Mouse (Mus musculus) stomach, embryonic 15.5 days (tissue): ENCODE data around the gene Fchsd2. TPM values are rescaled to one million over a fixed set of nuclear protein-coding genes. Genes with fewer than 3 reads are reported as not detected.
A peak's percentile ranks its signal among the peaks of the same experiment; 100 is the strongest.
"Not testable (repeated sequence)": the region's sequence is repeated elsewhere in the genome, so short reads cannot be mapped to it uniquely, and the experiment has no call there.

Experiments
- ATAC-seq: fragments of 200-750 bp; cut with Nextera tagmentation; 2 replicates; pipeline ENCODE4 v1.8.0; 2017; ENCODE audit warnings: low read depth, moderate number of reproducible peaks, moderate TSS enrichment; ENCODE audit not compliant: insufficient read depth, low FRiP score
- H3K27ac ChIP-seq: fragments of 300-500 bp; sonication (generic); 2 replicates; pipeline ENCODE4 v1.5.1; 2015; ENCODE audit warnings: mild to moderate bottlenecking, inconsistent platforms
- H3K27me3 ChIP-seq: fragments of 300-500 bp; sonication (generic); replicated peaks from 2 replicates; pipeline ENCODE4 v1.6.1; 2015; ENCODE audit warnings: inconsistent platforms
- H3K36me3 ChIP-seq: fragments of 300-500 bp; sonication (generic); 2 replicates; pipeline ENCODE4 v1.6.1; 2015; ENCODE audit warnings: inconsistent platforms
- H3K4me1 ChIP-seq: fragments of 300-500 bp; sonication (generic); 2 replicates; pipeline ENCODE4 v1.6.1; 2015; ENCODE audit warnings: inconsistent platforms
- H3K4me2 ChIP-seq: fragments of 300-500 bp; sonication (generic); 2 replicates; pipeline ENCODE4 v1.6.1; 2015; ENCODE audit warnings: mild to moderate bottlenecking, inconsistent platforms
- H3K4me3 ChIP-seq: fragments of 300-500 bp; sonication (generic); replicated peaks from 2 replicates; pipeline ENCODE4 v1.5.1; 2015; ENCODE audit warnings: inconsistent platforms
- H3K9ac ChIP-seq: fragments of 300-500 bp; sonication (generic); 2 replicates; pipeline ENCODE4 v1.6.1; 2015; ENCODE audit warnings: inconsistent platforms
- H3K9me3 ChIP-seq: fragments of 300-500 bp; sonication (generic); 2 replicates; pipeline ENCODE4 v1.6.1; 2016; ENCODE audit warnings: inconsistent platforms
- WGBS: fragments of 180-500 bp; shearing (Covaris S2); methylation state at CpG from one replicate; pipeline ENCODE4 v1.1.7; 2015; 5-methylcytosine and 5-hydroxymethylcytosine counted together
- polyA plus RNA-seq: library from polyadenylated mRNA; unstranded; fragments of >200 nt; fragmentation: Nextera tagmentation; extraction: Ambion mirVana; gene quantifications from 2 replicates; pipeline ENCODE4 v1.2.1, GENCODE M21; 2015

Gene Fchsd2
- polyA plus RNA-seq, 1 experiment from 2014 or later, result 20.0 TPM

DNA sequence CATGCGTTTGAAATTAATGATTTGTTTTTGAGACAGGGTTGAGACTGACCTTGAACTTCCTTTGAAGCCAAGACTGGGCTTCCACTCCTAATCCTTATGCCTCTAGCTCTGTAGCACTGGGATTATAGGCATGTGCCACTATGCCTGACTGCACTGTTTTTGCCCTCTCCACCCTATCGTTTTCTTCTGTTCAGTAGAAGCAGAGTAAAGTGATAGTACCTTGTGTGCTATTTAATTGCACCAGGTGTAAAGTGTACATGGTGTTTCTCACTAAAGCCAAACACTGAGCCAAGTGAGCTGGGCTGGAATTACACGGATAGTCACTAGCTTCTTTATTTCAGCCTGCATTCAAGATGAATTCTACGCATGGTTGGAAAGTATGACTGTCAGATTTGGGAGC is 35.9 kb downstream of the Fchsd2 start:
- WGBS, result 65% methylated on average over 4 of the region's 4 CpGs
- ATAC-seq, result no peak
- H3K4me1 ChIP-seq, result no peaks in the 10 kb centered on the region

DNA sequence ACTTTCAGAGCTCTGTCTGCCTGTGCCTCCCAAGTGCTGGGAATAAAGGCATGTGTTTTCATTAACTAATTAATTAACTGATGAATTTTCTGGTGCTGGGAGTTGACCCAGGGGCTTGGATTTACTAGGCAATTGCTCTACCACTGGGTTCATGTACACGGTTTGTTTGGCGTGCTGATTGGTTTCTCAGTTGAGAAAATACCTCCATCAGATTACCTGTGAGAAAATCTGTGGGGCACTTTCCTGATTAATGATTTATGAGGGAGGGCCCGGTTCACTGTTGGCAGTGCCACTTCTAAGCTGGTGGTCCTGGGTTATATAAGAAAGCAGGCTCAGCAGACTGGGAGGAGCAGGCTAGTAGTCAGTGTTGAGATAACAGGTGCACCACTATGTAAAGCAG is 38.0 kb downstream of the Fchsd2 start:
- ATAC-seq, result no peak
- Histone ChIP-seq H3K9ac (no peak overlapping the region), H3K27ac (no peak overlapping the region), H3K4me3 (no peak overlapping the region), H3K9me3 (no peaks in the 10 kb centered on the region), H3K4me1 (no peaks in the 10 kb centered on the region), H3K4me2 (no peak overlapping the region), H3K36me3 (no peaks in the 10 kb centered on the region), H3K27me3 (no peaks in the 10 kb centered on the region)
- WGBS, result 59% methylated on average over 3 of the region's 3 CpGs

More for the DNA sequence above, 35.9 kb downstream of the Fchsd2 start:
- no peak overlapping the region for H3K9ac ChIP-seq
- H3K36me3 ChIP-seq, result no peaks in the 10 kb centered on the region
- no peaks in the 10 kb centered on the region for H3K9me3 ChIP-seq
- H3K27me3 ChIP-seq, result no peaks in the 10 kb centered on the region
- H3K4me2 ChIP-seq, result no peak overlapping the region
- no peak overlapping the region; the same call in 1 of the 2 replicates for H3K27ac ChIP-seq
- no peak overlapping the region for H3K4me3 ChIP-seq

- Histone ChIP-seq H3K4me3 (no peak overlapping the region), H3K4me1 (no peaks in the 10 kb centered on the region), H3K27me3 (no peaks in the 10 kb centered on the region), H3K27ac (no peak overlapping the region), H3K4me2 (no peak overlapping the region), H3K36me3 (no peaks in the 10 kb centered on the region), H3K9ac (no peak overlapping the region), H3K9me3 (no peaks in the 10 kb centered on the region)
- 81% methylated on average over 6 of the region's 6 CpGs for WGBS
- ATAC-seq, result no peak
Measured at GRCm38 (mm10) chr7:101131281-101131680, 38.6 kb downstream of the Fchsd2 start.

DNA sequence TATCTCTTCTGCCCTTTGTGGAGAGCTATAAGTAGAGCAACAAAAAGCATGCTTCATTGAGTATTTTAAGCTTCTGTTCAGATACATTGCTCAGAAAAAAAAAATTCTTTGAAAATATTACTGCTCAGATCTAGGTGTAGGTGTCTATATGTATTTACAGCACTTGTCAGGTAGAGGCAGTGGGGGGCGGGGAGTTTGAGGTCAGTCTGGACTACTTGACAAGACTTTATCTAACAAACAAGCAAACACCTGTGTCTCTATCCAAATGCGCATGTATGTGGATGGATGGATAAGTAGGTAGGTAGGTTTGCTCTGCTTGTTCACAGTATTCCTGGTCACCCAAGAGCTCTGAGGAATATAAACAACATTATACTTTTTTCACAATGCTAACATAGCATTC is 40.9 kb downstream of the Fchsd2 start:
- no peak for ATAC-seq
- no peaks in the 10 kb centered on the region for H3K27me3 ChIP-seq
- WGBS, result 83% methylated on average over 2 of the region's 2 CpGs
- no peak overlapping the region for H3K27ac ChIP-seq
- H3K9me3 ChIP-seq, result no peaks in the 10 kb centered on the region
- H3K36me3 ChIP-seq, result no peaks in the 10 kb centered on the region
- no peak overlapping the region for H3K4me2 ChIP-seq
- no peaks in the 10 kb centered on the region for H3K4me1 ChIP-seq
- no peak overlapping the region for H3K9ac ChIP-seq
- H3K4me3 ChIP-seq, result no peak overlapping the region

- WGBS, result 97% methylated on average over 2 of the region's 2 CpGs
- Histone ChIP-seq H3K9ac (no peak overlapping the region), H3K27me3 (no peaks in the 10 kb centered on the region)
Measured at GRCm38 (mm10) chr7:101134117-101134516, 41.5 kb downstream of the Fchsd2 start.

GRCm38 (mm10) chr7:101138819-101139218 is 46.2 kb downstream of the Fchsd2 start:
- H3K27me3 ChIP-seq, result no peaks in the 10 kb centered on the region
- H3K4me1 ChIP-seq, result no peaks in the 10 kb centered on the region
- no peak overlapping the region for H3K4me3 ChIP-seq
- WGBS, result 36% methylated on average over 1 of the region's 1 CpGs
- H3K4me2 ChIP-seq, result no peak overlapping the region
- no peak overlapping the region for H3K27ac ChIP-seq
- H3K36me3 ChIP-seq, result no peaks in the 10 kb centered on the region
- no peak overlapping the region for H3K9ac ChIP-seq
- ATAC-seq, result no peak
- no peaks in the 10 kb centered on the region for H3K9me3 ChIP-seq

More at GRCm38 (mm10) chr7:101134117-101134516, 41.5 kb downstream of the Fchsd2 start:
- ATAC-seq, result no peak
- no peaks in the 10 kb centered on the region for H3K4me1 ChIP-seq
- no peak overlapping the region for H3K4me2 ChIP-seq
- H3K9me3 ChIP-seq, result no peaks in the 10 kb centered on the region
- no peaks in the 10 kb centered on the region for H3K36me3 ChIP-seq
- H3K27ac ChIP-seq, result no peak overlapping the region
- H3K4me3 ChIP-seq, result no peak overlapping the region

DNA sequence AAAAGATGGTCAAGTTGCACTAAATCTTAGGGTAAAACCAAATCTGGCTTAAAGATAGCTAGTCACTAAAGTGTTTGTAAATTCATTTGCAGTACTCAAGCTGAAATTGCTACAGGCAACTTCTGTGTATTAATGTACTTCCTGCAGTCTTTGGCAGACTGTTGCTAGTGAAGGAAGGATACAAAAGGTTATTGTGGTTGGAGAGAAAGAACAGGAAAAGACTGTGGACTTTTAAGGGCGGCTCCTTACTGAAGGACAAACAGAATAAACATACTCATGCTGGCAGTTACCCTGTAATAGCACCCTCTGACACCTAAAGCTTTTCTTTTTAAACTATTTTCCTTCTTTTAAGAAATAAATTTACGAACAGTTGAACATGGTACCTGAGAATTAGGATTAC is 50.2 kb downstream of the Fchsd2 start:
- 44% methylated on average over 2 of the region's 2 CpGs for WGBS
- H3K27ac ChIP-seq, result peak overlapping the region; percentile 59; the same call in 1 of the 2 replicates
- no peak for ATAC-seq
- H3K27me3 ChIP-seq, result no peaks in the 10 kb centered on the region
- no peak overlapping the region for H3K4me2 ChIP-seq
- no peaks in the 10 kb centered on the region for H3K4me1 ChIP-seq
- no peak overlapping the region for H3K9ac ChIP-seq
- H3K9me3 ChIP-seq, result no peaks in the 10 kb centered on the region
- H3K4me3 ChIP-seq, result no peak overlapping the region
- no peaks in the 10 kb centered on the region for H3K36me3 ChIP-seq

GRCm38 (mm10) chr7:101144222-101144621 is 51.6 kb downstream of the Fchsd2 start:
- ATAC-seq, result no peak
- H3K4me2 ChIP-seq, result no peak overlapping the region
- H3K4me1 ChIP-seq, result no peaks in the 10 kb centered on the region
- no peak overlapping the region for H3K27ac ChIP-seq
- no peaks in the 10 kb centered on the region for H3K9me3 ChIP-seq
- 71% methylated on average over 2 of the region's 2 CpGs for WGBS
- no peaks in the 10 kb centered on the region for H3K27me3 ChIP-seq
- H3K9ac ChIP-seq, result no peak overlapping the region
- no peaks in the 10 kb centered on the region for H3K36me3 ChIP-seq
- H3K4me3 ChIP-seq, result no peak overlapping the region

DNA sequence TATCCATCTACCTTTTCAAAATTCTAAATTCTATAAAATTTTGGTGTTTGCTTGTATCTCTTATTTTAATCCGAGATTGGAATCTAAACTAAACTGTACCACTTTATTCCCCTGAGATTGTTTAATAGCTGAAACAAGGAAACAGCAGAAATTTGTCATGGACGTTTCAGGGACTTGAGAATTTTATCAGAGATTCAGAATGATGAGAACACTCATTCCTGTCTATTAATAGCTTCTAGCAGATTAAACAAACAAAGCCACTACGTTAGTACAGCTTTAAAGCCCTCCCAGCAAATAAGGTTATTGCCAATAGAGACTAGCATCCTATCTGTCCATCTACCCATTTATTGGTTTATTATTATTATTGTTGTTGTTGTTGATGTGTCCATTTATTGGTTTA is 56.4 kb downstream of the Fchsd2 start:
- Histone ChIP-seq H3K27ac (no peak overlapping the region), H3K36me3 (no peaks in the 10 kb centered on the region), H3K4me2 (no peak overlapping the region), H3K4me3 (no peak overlapping the region), H3K9me3 (no peaks in the 10 kb centered on the region), H3K9ac (no peak overlapping the region), H3K27me3 (no peaks in the 10 kb centered on the region), H3K4me1 (no peaks in the 10 kb centered on the region)
- no peak for ATAC-seq
- 46% methylated on average over 3 of the region's 3 CpGs for WGBS

DNA sequence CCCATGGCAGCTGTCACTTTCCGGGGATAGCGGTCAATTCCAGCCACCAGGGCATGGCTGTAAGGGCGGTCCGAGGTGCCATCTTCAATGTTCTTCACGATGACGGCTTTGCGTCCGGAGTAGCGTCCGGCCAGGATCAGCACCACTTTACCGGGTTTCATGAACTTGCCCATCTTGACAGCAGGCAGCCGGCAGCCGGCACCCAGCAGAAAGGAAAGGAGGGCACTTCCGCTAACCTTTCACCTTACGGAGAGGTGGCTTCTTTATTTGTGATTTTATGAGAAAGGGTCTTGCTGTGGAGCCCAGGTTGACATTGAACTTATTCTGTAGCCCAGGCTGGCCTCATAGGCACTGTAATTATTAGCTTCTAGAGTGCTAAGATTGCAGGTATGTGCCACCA is 62.2 kb downstream of the Fchsd2 start:
- not testable (repeated sequence) for H3K4me3 ChIP-seq, H3K4me1 ChIP-seq, H3K9me3 ChIP-seq, H3K27me3 ChIP-seq, H3K9ac ChIP-seq, ATAC-seq, H3K36me3 ChIP-seq, H3K27ac ChIP-seq, H3K4me2 ChIP-seq
- 94% methylated on average over 15 of the region's 15 CpGs for WGBS

- no peak overlapping the region for H3K4me3 ChIP-seq
- H3K27ac ChIP-seq, result no peak overlapping the region
- no peak overlapping the region for H3K4me2 ChIP-seq
- no peaks in the 10 kb centered on the region for H3K27me3 ChIP-seq
- no peak overlapping the region for H3K9ac ChIP-seq
- 0 out of 2 replicates have a peak, but pooled peaks cover 4% of the 10 kb centered on the region for H3K4me1 ChIP-seq
- no peak for ATAC-seq
- no peaks in the 10 kb centered on the region for H3K9me3 ChIP-seq
- no peaks in the 10 kb centered on the region for H3K36me3 ChIP-seq
- WGBS, result 88% methylated on average over 3 of the region's 3 CpGs
Measured at GRCm38 (mm10) chr7:101155284-101155683, 62.6 kb downstream of the Fchsd2 start.

DNA sequence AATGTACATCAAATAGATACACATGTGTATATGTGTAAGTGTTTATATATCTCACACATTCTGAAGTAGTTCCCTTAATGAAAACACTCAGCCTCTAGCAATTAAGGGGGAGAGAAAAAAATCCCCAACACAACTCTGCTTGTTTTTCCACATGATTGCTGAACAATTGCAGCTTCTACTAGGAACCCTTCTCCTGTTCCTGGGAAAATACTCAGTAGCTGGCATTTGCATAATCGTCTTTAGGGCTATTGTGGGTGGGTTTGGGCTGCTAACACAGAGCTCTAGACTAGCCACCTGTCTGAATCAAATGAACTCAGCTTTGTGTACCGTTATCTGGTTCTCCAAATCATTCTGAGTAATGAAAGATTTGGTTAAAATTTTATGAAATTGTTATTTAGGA is 67.6 kb downstream of the Fchsd2 start:
- WGBS, result 75% methylated on average over 2 of the region's 2 CpGs
- Histone ChIP-seq H3K27ac (no peak overlapping the region), H3K4me1 (0 out of 2 replicates have a peak, but pooled peaks cover 2% of the 10 kb centered on the region), H3K27me3 (no peaks in the 10 kb centered on the region), H3K9ac (no peak overlapping the region), H3K4me3 (no peak overlapping the region), H3K9me3 (no peaks in the 10 kb centered on the region), H3K36me3 (no peaks in the 10 kb centered on the region), H3K4me2 (no peak overlapping the region)
- ATAC-seq, result no peak

- 79% methylated on average over 1 of the region's 1 CpGs for WGBS
Measured at GRCm38 (mm10) chr7:101162781-101163180, 70.1 kb downstream of the Fchsd2 start.

More at GRCm38 (mm10) chr7:101162781-101163180, 70.1 kb downstream of the Fchsd2 start:
- Histone ChIP-seq H3K27me3 (no peaks in the 10 kb centered on the region), H3K4me2 (no peak overlapping the region), H3K9ac (no peak overlapping the region), H3K9me3 (no peaks in the 10 kb centered on the region), H3K4me1 (peaks cover 5% of the 10 kb centered on the region; the same call in 1 of the 2 replicates), H3K4me3 (no peak overlapping the region), H3K27ac (no peak overlapping the region), H3K36me3 (no peaks in the 10 kb centered on the region)
- ATAC-seq, result no peak
